9 mouse cellular contexts compared by ENCODE assay signal in the genomic region with DNA sequence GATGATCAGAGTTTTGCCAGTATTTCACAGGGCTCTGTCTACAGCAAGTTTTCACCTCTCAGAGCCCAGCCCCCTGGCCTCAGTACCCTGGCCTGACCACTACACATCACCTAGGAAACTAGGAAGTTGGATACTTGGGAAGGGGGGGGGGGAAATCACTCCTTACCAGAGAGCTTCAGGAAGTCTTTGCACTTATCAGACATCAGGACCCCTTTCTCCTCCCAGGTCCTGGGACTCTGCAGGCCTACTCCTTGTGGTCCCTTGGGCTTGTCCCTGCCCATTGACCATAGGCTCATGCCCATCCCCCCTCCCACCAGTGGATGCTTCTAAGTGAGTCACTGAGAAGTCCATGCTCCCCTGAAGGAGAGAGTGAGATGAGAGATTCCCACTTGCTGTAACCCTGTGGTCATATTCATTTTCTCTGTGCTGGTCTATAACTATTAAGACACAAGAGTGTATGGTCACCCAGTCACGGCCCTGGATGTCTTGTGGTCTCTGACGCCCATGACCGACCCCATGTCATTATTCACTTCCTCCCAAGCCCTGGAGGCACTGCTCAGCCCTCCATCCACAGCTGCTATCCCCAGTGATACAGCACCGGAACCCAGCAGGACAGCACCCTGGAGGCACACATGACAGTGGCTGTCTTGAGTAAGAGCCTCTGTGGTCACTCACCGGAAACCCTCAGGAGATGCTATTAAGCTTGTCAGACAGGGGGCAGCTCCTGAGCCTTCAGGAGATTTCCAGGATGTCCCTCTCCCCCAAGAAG.
DNase-seq lines count a peak whose midpoint lies in the region; ATAC-seq lines count a peak whose summit lies in the region.
"Had no signal": no experiment of that assay in that cellular context is flagged by ENCODE, and none has a peak within 500 bp of the region (broad histone marks: within the 10 kb centered on the region; RNA-seq: fewer than 3 reads in every experiment).

No protein-coding gene starts in this region.

- WGBS in forebrain, embryonic 10.5 days, result 84% methylated on average over 5 of the region's 5 CpGs
- 80% methylated on average over 5 of the region's 5 CpGs for WGBS in forebrain, embryonic 11.5 days
- 88% methylated on average over 5 of the region's 5 CpGs for WGBS in midbrain, embryonic 11.5 days

- no peak overlapping the region for H3K4me2 ChIP-seq in forebrain, embryonic 11.5 days (ENCODE audit: low read depth, low read length, severe bottlenecking)
- H3K4me2 ChIP-seq in midbrain, embryonic 11.5 days, result no peak overlapping the region
- H3K4me2 ChIP-seq: heart, embryonic 13.5 days had no signal

- no peaks in the 10 kb centered on the region for H3K9me3 ChIP-seq in forebrain, embryonic 10.5 days
- no peaks in the 10 kb centered on the region for H3K9me3 ChIP-seq in forebrain, embryonic 11.5 days (ENCODE audit: control insufficient read depth, low read length)
- H3K9me3 ChIP-seq in midbrain, embryonic 11.5 days (ENCODE audit: control insufficient read depth, low read length), result no peaks in the 10 kb centered on the region
- H3K9me3 ChIP-seq: heart, embryonic 13.5 days had no signal

- no peak overlapping the region for H3K9ac ChIP-seq in forebrain, embryonic 11.5 days (ENCODE audit: low read length)
- H3K9ac ChIP-seq in midbrain, embryonic 11.5 days (ENCODE audit: low read length), result no peak overlapping the region
- H3K9ac ChIP-seq: heart, embryonic 13.5 days had no signal

- peaks cover 21% of the 10 kb centered on the region for H3K4me1 ChIP-seq in forebrain, embryonic 10.5 days
- H3K4me1 ChIP-seq in forebrain, embryonic 11.5 days (replicated peaks; ENCODE audit: control insufficient read depth, insufficient read depth, low read length), result no peaks in the 10 kb centered on the region; the same call in 1 of the 2 replicates
- peaks cover 5% of the 10 kb centered on the region; the same call in 1 of the 2 replicates for H3K4me1 ChIP-seq in midbrain, embryonic 11.5 days (ENCODE audit: control insufficient read depth, insufficient read depth, low read length)

- no peak overlapping the region for H3K4me3 ChIP-seq in forebrain, embryonic 10.5 days
- H3K4me3 ChIP-seq in forebrain, embryonic 11.5 days (ENCODE audit: low read depth, low read length), result no peak overlapping the region
- H3K4me3 ChIP-seq in midbrain, embryonic 11.5 days (ENCODE audit: low read depth, low read length), result no peak overlapping the region
- H3K4me3 ChIP-seq: heart, embryonic 13.5 days had no signal

- no peaks in the 10 kb centered on the region for H3K36me3 ChIP-seq in forebrain, embryonic 10.5 days (replicated peaks)
- no peaks in the 10 kb centered on the region for H3K36me3 ChIP-seq in forebrain, embryonic 11.5 days (ENCODE audit: control insufficient read depth, insufficient read depth, low read length)
- no peaks in the 10 kb centered on the region for H3K36me3 ChIP-seq in midbrain, embryonic 11.5 days (ENCODE audit: control insufficient read depth, insufficient read depth, low read length)
- H3K36me3 ChIP-seq: heart, embryonic 13.5 days had no signal

- intact Hi-C loops in gastrocnemius, postnatal 36 days (cut with DNase I), result no loop called here

- H3K27me3 ChIP-seq in forebrain, embryonic 10.5 days (ENCODE audit: poor library complexity, severe bottlenecking), result no peaks in the 10 kb centered on the region
- H3K27me3 ChIP-seq in forebrain, embryonic 11.5 days (ENCODE audit: control insufficient read depth, insufficient read depth, low read length), result no peaks in the 10 kb centered on the region
- H3K27me3 ChIP-seq in midbrain, embryonic 11.5 days (ENCODE audit: control insufficient read depth, insufficient read depth, low read length), result no peaks in the 10 kb centered on the region
- H3K27me3 ChIP-seq: heart, embryonic 13.5 days had no signal

- ATAC-seq in forebrain, embryonic 11.5 days (replicated peaks; ENCODE audit: low FRiP score), result no peak
- peak; percentile 94 for ATAC-seq in granulocyte monocyte progenitor cell, adult 5-6 weeks (replicated peaks; ENCODE audit: poor library complexity, severe bottlenecking)
- ATAC-seq in midbrain, embryonic 11.5 days (ENCODE audit: low FRiP score), result no peak

- H3K27ac ChIP-seq in forebrain, embryonic 10.5 days, result peak overlapping the region; percentile 40; the same call in 1 of the 2 replicates
- H3K27ac ChIP-seq in forebrain, embryonic 11.5 days (ENCODE audit: low read depth, low read length), result no peak overlapping the region
- no peak overlapping the region for H3K27ac ChIP-seq in midbrain, embryonic 11.5 days (ENCODE audit: low read depth, low read length)
- H3K27ac ChIP-seq: heart, embryonic 13.5 days had no signal

- no peak for DNase-seq in forebrain, embryonic 10.5 days (ENCODE audit: extremely low spot score, low spot score)
- DNase-seq in forebrain, embryonic 11.5 days (ENCODE audit: low spot score), result no peak
- peak; percentile 50 for DNase-seq in NIH3T3 (ENCODE audit: low read depth)
- DNase-seq in midbrain, embryonic 11.5 days (ENCODE audit: low spot score, missing footprints), result peak; percentile 61
- no peak for DNase-seq in right cerebral cortex, postnatal 25 days
- DNase-seq in ovary, postnatal 36 days (ENCODE audit: low spot score), result no peak
- DNase-seq in gastrocnemius, postnatal 36 days, result no peak

Comparison
In these comparisons a context has a peak if more than half of its experiments do, and no peak if none do; other contexts are left out.
1. DNase-seq: peak in NIH3T3 (single experiment) and midbrain, embryonic 11.5 days (single experiment); none in forebrain, embryonic 10.5 days (single experiment), forebrain, embryonic 11.5 days (single experiment), right cerebral cortex, postnatal 25 days (single experiment), ovary, postnatal 36 days (single experiment) and gastrocnemius, postnatal 36 days (0 of 2).